Mouse (Mus musculus): Measurements from ENCODE around the gene Mybpc2. TPM values are rescaled to one million over a fixed set of nuclear protein-coding genes. Genes with fewer than 3 reads are reported as not detected.

The Mybpc2 gene
- total RNA-seq, 2 experiments from 2014 or later: 1.3 TPM; not detected in 1

- no peak for ATAC-seq (replicated peaks; ENCODE audit: low FRiP score, poor library complexity, severe bottlenecking)
Observed at GRCm38 (mm10) chr7:44547725-44548124, 23.3 kb upstream of the Mybpc2 start.

GRCm38 (mm10) chr7:44547041-44547440 lies 22.6 kb upstream of the Mybpc2 start:
- no peak for ATAC-seq (replicated peaks; ENCODE audit: low FRiP score, poor library complexity, severe bottlenecking)

DNA sequence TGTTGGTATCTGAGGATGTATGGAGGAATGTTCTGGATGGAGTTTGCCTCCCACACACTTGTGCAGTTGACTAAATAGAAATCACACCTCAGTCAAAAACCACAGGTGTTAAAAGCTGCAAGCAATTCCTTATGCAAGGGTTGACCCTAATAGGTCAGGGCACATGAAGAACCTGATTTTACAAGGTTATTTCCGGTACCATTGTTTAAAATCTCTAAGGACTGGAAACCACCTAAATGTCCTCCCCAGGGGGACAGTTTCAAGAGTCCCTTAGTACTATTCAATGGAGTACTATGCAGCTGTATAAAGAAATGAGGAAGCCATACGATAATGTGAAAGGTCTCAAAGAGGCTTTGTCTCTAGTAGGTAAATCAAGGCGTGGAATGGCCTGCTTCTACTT lies 21.8 kb upstream of the Mybpc2 start:
- no peak for ATAC-seq (replicated peaks; ENCODE audit: low FRiP score, poor library complexity, severe bottlenecking)

- ATAC-seq (replicated peaks; ENCODE audit: low FRiP score, poor library complexity, severe bottlenecking): no peak
Observed at GRCm38 (mm10) chr7:44543071-44543470, 18.6 kb upstream of the Mybpc2 start.

- ATAC-seq (replicated peaks; ENCODE audit: low FRiP score, poor library complexity, severe bottlenecking): no peak
Observed at GRCm38 (mm10) chr7:44542555-44542954, 18.1 kb upstream of the Mybpc2 start.

- no peak for ATAC-seq (replicated peaks; ENCODE audit: low FRiP score, poor library complexity, severe bottlenecking)
Observed at GRCm38 (mm10) chr7:44538756-44539624, 14.5 kb upstream of the Mybpc2 start.

GRCm38 (mm10) chr7:44537496-44537895 lies 13.0 kb upstream of the Mybpc2 start:
- no peak for ATAC-seq (replicated peaks; ENCODE audit: low FRiP score, poor library complexity, severe bottlenecking)

GRCm38 (mm10) chr7:44537009-44537408 lies 12.6 kb upstream of the Mybpc2 start:
- ATAC-seq (replicated peaks; ENCODE audit: low FRiP score, poor library complexity, severe bottlenecking): no peak

- no peak for ATAC-seq (replicated peaks; ENCODE audit: low FRiP score, poor library complexity, severe bottlenecking)
Observed at GRCm38 (mm10) chr7:44536590-44536968, 12.1 kb upstream of the Mybpc2 start.

DNA sequence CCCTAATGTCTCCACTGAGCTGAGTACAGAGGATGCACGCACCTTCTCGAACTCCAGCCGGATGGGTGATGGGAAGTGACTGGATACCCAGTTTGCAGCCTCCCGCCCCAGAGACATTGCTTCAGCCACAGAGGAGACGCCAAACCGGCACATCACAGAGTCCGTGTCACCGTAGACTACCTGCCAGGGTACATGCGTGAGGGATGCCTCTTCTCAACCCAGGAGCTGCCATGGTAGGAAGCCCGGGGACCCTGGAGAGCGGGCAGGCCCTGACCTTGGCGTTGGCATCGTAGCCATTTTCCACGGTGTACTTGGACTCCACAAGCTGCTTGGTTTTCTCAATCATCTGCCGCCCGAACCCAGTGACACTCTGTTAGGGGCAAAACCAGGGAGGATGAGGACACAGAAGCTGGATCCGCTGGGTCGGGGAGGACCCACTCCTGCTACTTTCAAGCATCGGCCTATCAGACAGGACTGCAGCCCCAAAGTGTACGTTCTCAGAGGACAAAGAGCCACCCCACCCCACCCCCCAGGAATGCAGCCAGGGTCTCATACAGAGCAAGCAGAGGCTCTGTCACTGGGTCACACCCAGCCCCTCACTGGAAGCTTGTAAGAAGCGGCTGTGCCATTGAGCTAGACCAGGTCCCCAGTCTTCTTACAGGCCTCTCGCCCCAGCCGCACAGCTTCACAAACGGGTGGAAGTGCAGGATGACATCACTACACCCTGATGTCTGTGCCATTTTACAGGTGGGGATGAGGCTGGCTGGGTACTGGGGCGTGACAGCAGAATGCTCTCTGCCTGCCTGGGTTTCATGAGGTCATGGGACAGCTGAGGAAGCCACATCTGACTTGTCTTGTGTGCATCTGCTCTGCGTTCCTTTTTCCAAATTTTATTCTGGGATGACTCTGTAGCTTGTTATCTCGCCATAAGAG lies 11.5 kb upstream of the Mybpc2 start:
- ATAC-seq (replicated peaks; ENCODE audit: low FRiP score, poor library complexity, severe bottlenecking): no peak

- no peak for ATAC-seq (replicated peaks; ENCODE audit: low FRiP score, poor library complexity, severe bottlenecking)
Observed at GRCm38 (mm10) chr7:44534656-44535441, 10.4 kb upstream of the Mybpc2 start.

GRCm38 (mm10) chr7:44534242-44534641 lies 9.8 kb upstream of the Mybpc2 start:
- ATAC-seq (replicated peaks; ENCODE audit: low FRiP score, poor library complexity, severe bottlenecking): no peak

GRCm38 (mm10) chr7:44533746-44534045 lies 9.2 kb upstream of the Mybpc2 start:
- no peak for ATAC-seq (replicated peaks; ENCODE audit: low FRiP score, poor library complexity, severe bottlenecking)

DNA sequence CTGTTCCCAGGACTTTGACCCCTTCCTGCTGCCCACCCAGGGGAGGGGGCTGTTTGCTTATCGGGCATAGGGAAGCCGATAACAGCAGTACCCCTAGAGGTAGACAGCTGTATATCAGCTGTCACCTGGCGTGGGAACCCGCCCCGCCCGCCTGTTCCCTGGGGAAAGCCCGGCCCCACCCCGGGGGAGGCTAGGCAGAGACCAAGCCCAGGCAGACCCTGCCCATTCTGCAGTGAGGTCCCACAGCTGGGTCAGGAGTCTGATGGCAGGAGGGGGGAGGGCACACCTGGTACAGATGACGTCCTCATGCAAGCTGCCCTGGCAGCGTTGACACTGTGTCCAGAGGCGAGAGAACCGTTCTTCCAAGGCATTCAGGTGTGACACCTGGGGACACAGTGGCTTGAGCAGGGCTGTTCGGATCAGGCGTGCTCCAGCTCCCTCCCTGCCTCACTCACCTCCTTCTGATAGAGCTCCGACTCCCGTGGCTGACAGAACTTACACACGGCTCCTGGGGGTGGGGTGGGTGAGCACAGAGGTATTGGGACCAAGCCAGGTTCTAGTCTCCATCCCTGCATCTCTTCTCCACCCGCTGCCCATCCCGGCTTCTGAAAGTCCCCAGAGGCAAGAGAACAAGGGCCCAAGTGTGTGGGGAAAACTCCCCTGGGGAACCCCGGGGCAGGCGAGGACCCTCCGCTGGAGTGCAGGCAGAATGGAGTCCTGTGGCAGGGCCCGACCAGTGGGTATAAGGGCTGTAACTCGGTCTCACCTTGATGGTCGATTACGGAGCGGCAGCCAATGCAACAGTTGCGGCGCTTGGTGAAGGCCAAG lies 8.7 kb upstream of the Mybpc2 start:
- ATAC-seq (replicated peaks; ENCODE audit: low FRiP score, poor library complexity, severe bottlenecking): no peak

GRCm38 (mm10) chr7:44531946-44532732 lies 7.7 kb upstream of the Mybpc2 start, which contains the start of gene Spib:
Spib (minus strand) TSS chr7:44532071.
- 0 out of 2 replicates have a peak, but pooled peaks have one; percentile 10 for ATAC-seq (replicated peaks; ENCODE audit: low FRiP score, poor library complexity, severe bottlenecking)

GRCm38 (mm10) chr7:44531207-44531606 lies 6.8 kb upstream of the Mybpc2 start:
- no peak for ATAC-seq (replicated peaks; ENCODE audit: low FRiP score, poor library complexity, severe bottlenecking)

DNA sequence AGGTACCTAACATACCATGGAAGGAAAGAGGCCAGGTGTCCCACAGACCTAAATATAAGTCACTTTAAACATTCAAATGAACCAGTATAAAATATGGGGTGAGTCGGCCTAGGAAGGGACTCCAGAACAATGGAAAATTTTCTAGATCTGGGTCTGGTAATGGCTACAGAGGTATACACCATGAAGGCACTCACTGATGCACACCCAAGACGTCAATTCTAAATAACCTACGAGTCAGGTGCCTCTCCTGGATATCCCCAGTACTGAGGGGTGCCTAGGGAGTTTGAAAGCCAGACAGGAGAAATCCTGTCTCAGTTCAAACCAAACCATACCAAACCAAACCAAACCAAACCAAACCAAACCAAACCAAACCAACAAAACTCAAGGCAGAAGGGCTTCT lies 6.1 kb upstream of the Mybpc2 start:
- ATAC-seq (replicated peaks; ENCODE audit: low FRiP score, poor library complexity, severe bottlenecking): no peak

GRCm38 (mm10) chr7:44529518-44529917 lies 5.1 kb upstream of the Mybpc2 start:
- ATAC-seq (replicated peaks; ENCODE audit: low FRiP score, poor library complexity, severe bottlenecking): no peak
